Mouse (Mus musculus) left cerebral cortex, adult 11 months (tissue): ENCODE measurements around the gene Znfx1.
"Not testable (repeated sequence)": the region's sequence is repeated elsewhere in the genome, so short reads cannot be mapped to it uniquely, and the experiment has no call there.

Experiments
- DNase-seq: peaks from one replicate; pipeline ENCODE4 v3.0.0; 2022; ENCODE audit warnings: low spot score

The Znfx1 gene

GRCm38 (mm10) chr2:167048698-167049358 is 14.0 kb downstream of the Znfx1 start:
- DNase-seq: no peak

GRCm38 (mm10) chr2:167048223-167048622 is 14.6 kb downstream of the Znfx1 start:
- no peak for DNase-seq

GRCm38 (mm10) chr2:167043400-167044121 is 19.3 kb downstream of the Znfx1 start:
- DNase-seq: no peak

GRCm38 (mm10) chr2:167039386-167039785 is 23.4 kb downstream of the Znfx1 start:
- no peak for DNase-seq

GRCm38 (mm10) chr2:167038716-167039115 is 24.1 kb downstream of the Znfx1 start:
- DNase-seq: no peak

- no peak for DNase-seq
Observed at GRCm38 (mm10) chr2:167038297-167038696, 24.5 kb downstream of the Znfx1 start.

GRCm38 (mm10) chr2:167037710-167038109 is 25.1 kb downstream of the Znfx1 start:
- DNase-seq: no peak

GRCm38 (mm10) chr2:167030507-167030906 is 32.3 kb downstream of the Znfx1 start:
- no peak for DNase-seq

GRCm38 (mm10) chr2:167028553-167028952 is 34.3 kb downstream of the Znfx1 start:
- DNase-seq: no peak

GRCm38 (mm10) chr2:167019396-167019795 is 43.4 kb downstream of the Znfx1 start:
- no peak for DNase-seq

- DNase-seq: no peak
Observed at GRCm38 (mm10) chr2:167015382-167015718, 47.5 kb downstream of the Znfx1 start.

GRCm38 (mm10) chr2:167014702-167015381 is 48.0 kb downstream of the Znfx1 start, which contains the start of gene Ddx27:
Gene Ddx27, plus strand, starts transcription at chr2:167015193.
- peak; percentile 83 for DNase-seq

GRCm38 (mm10) chr2:167010546-167010945 is 52.3 kb downstream of the Znfx1 start:
- no peak for DNase-seq

- no peak for DNase-seq
Observed at GRCm38 (mm10) chr2:167009483-167009882, 53.3 kb downstream of the Znfx1 start.

GRCm38 (mm10) chr2:167007565-167007964 is 55.2 kb downstream of the Znfx1 start:
- not testable (repeated sequence) for DNase-seq

- no peak for DNase-seq
Observed at GRCm38 (mm10) chr2:167007001-167007491, 55.8 kb downstream of the Znfx1 start.

GRCm38 (mm10) chr2:167006355-167006754 is 56.5 kb downstream of the Znfx1 start:
- no peak for DNase-seq

- peak; percentile 70 for DNase-seq
Observed at GRCm38 (mm10) chr2:167004099-167004854, 58.5 kb downstream of the Znfx1 start.

- DNase-seq: no peak
Observed at GRCm38 (mm10) chr2:167001486-167001885, 61.3 kb downstream of the Znfx1 start.

- no peak for DNase-seq
Observed at GRCm38 (mm10) chr2:166996533-166996894, 66.3 kb downstream of the Znfx1 start.

- peak; percentile 94 for DNase-seq
Observed at GRCm38 (mm10) chr2:166995796-166996532, 66.9 kb downstream of the Znfx1 start, which contains the start of gene Stau1. Gene Stau1, minus strand, starts transcription at chr2:166996299.
